Mouse (Mus musculus) testis, postnatal 10 days (tissue): ENCODE results near the gene Tmem206.

ENCODE experiments used
- DNase-seq: peaks from one replicate; pipeline ENCODE4 v3.0.0; 2021; ENCODE audit warnings: low spot score

The Tmem206 gene

DNA sequence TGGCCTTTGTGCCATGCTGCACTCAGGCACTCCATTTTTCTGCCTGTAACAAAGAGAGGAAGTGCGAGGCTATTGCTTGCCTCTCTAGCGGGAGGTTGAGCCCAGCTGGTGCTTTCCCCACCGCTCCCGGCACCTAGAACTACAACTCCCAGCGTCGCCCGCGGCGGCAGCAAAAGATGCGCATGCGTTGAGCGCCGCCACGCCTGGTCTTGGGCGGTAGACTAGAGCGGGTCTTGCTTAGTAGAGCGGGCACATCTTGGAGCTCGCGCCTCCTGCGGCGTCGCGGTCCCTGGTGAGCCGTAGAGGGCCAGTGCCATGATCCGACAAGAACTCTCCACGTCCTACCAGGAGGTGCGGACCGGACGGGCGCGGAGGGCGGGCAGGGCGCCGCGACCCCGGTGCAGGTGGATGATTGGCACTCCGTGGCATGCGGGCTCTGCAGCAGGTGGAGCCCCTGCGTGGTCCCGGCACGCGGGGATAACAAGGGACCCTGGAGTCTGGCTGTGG is at the start of gene Tmem206:
Gene Tmem206, plus strand, starts transcription at position 187 of the 507 bp plus-strand sequence.
- peak; percentile 96 for DNase-seq

DNA sequence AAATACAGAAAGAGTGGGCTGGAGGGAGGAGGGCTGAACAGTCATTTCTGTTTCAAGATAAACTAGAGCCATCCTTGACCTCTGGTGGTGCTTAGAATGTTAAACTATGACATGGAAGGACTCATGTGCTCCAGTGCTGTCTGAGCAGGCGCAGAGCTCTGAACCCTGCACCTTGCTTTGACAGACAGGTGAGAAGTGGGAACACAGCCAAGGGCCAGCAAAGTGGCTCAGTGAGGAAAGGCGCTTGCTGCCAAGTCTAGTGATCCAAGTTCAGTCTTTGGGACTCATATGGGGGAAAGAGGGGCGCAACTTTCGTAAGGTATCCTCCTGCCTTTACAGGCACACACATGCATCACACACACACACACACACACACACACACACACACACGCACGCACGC is 49.5 kb upstream of the Tmem206 start:
- no peak for DNase-seq

DNA sequence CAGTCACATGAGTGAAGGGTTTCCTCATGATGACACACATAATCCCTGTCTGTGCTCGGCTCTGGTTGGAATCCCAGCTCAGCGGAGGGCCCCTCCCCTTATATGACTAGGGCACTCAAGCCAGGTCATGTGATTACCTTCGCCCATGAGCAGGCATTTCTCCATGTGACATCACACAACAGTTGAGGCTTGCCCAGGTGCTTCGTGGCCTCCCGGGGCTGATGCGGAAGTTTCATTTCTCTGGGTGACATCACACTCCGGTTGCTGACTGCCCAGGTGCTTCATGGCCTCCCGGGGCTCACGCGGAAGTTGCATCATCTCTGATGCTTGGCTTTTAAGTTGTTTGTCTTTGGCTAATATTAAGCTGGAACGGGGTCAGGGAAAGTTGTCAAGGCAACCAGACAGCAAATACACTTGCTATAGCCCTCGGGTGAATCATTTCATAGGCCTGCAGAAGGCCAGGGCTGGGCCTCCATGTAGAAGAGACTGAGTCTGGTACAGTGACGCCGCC is 48.1 kb upstream of the Tmem206 start:
- DNase-seq, result no peak

DNA sequence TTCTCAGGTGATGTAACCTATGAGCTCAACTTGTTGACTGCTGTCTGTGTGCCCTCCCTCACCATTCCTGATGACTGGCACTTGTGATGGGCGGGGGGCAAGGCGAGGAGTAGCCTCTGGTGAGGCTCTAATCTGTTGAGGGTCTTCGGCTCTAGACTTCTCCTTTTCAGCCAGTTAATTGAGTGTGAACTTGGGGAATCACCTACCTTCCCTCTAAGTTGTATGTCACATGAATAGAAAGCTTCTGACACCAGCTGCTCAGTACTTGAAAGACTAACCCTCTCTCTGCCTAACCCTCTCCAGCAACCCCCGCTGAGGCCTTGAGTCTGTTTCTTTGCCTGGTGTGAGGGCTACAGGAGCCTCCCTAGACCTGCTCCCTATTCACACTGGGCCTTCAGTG is 47.4 kb upstream of the Tmem206 start:
- no peak for DNase-seq

DNA sequence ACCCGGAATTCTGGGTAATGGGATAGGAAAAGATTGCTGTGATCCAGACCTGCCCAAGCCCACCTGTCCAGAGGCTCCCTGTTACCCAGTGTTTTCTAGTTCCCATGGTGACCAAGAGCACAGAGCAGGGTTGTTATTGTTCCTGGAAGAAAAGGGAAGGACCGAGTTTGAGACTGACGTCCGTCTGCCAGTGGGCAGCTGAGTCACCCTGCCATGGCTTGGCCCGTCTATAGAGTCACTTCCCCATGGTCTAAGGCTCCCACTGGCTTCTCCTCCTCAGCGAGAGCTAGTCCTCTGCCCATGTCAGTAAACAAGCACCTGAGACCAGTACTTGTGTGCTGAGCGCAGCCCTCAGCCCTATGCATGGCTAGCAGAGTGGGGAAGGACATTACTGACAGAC is 44.5 kb upstream of the Tmem206 start:
- no peak for DNase-seq

DNA sequence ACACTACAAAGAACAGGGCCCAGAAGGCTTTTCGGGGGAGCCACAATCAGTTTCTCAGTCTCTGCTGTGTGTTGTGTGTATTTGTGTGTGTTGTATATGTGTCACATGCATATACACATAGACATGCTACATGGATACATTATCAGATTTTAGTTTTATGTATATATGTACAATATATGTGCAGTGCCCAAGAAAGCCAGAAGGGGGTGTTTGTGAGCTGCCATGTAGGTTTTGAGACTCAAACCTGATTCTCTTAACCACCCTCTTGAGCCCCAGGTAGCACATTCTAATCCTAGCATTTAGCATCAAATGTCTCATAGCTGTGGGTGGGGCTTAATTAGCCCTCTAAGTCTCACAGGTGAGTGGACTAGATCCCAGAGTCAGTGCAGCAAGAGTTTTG is 43.4 kb upstream of the Tmem206 start:
- no peak for DNase-seq

DNA sequence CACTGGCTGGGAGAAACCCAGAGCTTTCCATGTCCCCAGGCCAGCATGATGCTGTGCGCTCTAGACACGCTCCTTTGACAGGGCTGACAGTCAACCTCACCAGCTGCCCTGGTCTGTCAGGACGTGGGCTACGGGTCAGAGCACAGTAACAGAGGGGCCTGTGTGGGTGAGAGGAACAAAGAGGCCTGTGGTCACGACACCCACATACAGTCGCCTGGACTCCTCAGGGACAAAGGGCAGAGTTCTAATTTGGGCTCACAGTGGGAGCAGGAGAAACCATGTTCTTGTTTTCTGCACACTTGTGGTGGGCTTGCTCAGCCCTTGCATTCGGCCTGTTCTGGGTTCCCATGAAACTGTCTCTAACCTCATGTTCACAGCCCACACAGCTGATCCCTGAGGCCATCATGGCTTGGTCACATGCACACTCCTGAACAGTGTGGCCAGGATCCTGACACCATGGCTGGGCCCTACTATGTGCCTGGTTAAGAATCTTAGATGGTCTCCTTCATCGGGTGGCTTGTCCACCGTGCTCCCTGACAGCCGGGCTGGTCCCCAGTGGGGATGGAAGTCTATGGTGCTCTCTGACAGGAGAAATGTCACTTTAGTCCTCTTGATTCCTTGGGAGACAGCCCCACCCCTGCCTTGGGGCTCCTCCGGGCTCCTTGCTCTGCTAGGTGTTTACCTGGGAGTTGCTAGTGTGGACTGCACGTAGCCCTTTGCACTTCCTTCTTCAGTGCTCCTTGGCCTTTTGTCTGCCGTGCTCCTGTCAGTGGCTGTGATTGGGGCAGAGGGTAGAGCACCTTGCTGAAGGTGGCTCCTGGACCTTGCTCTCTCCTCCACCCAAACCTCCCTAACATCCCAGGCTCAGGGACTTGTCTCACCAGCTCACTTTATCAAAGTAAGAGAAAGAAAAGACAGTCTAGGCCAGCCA is 42.3 kb upstream of the Tmem206 start:
- DNase-seq, result no peak

DNA sequence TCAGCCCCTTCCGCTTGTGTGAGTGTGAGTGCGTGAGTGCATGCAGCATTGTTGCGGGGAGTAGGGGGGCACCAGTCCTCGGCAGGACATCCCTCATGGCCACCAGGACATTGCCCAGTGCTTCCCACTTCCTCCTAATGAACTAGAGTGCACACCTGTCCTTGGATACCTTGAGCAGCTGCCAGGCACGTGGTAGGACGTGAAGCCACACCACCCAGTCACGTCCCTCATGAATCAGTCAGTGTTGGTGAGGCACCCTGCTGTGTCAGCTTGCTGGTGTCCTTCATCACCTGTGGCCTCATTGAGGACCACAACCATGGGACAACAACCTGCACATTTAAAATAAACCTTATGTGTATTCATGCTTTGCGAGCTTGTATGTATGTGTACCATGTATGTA is 41.2 kb upstream of the Tmem206 start:
- DNase-seq, result no peak

DNA sequence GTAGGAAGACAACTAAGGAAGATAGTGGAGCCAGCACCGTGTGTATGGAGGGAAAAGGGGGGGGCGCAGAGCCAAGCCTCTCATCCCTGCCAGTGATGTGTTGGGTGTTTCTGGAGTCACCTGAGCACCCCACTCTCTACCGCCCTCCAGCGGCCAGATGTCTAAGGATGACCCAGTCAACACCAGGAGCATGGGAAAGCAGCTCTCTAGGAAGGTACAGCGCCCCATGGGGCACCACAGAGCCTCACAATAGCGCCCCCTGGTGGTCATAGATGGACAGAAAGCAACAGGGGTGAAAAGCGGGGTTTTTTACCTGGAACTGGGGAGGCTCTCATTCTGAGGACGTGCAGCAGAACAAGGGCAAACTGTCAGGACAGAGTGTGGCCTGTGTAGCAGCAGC is 37.0 kb upstream of the Tmem206 start:
- peak; percentile 80 for DNase-seq

DNA sequence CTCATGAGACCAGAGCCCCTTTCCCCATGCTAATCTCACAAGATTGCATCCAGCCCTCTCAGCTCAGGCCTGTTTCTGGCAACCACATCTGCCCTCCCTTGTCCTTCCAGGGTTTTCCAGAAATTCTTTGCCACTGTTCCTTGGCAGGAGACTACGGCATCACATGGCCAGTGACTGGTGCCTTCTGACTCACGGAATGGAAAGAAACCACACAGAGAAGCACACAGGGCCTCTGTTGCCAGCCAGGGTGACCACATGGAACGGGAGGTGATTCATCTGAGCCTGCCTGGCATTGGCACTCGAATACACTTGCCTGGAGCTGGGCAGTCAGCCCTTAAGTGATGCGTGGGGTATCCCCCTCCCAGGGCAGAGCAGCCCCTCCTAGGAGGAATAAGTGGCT is 33.4 kb upstream of the Tmem206 start:
- DNase-seq, result no peak

DNA sequence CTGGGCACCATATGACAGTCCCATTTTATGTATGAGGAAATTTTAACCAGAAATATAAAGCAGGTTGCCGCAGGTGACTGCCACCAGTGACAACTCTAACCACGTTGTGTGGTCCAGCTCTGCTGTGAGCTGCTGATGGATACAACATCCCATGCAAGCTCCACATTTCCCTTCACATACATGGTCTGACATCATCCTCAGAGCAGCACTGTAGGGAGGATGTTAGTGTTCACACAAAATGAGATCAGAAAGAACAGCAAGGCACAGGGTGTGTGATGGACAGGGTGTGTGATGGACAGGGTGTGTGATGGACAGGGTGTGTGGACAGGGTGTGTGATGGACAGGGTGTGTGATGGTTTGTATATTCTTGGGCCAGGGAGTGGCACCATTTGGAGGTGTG is 32.7 kb upstream of the Tmem206 start:
- DNase-seq, result no peak

DNA sequence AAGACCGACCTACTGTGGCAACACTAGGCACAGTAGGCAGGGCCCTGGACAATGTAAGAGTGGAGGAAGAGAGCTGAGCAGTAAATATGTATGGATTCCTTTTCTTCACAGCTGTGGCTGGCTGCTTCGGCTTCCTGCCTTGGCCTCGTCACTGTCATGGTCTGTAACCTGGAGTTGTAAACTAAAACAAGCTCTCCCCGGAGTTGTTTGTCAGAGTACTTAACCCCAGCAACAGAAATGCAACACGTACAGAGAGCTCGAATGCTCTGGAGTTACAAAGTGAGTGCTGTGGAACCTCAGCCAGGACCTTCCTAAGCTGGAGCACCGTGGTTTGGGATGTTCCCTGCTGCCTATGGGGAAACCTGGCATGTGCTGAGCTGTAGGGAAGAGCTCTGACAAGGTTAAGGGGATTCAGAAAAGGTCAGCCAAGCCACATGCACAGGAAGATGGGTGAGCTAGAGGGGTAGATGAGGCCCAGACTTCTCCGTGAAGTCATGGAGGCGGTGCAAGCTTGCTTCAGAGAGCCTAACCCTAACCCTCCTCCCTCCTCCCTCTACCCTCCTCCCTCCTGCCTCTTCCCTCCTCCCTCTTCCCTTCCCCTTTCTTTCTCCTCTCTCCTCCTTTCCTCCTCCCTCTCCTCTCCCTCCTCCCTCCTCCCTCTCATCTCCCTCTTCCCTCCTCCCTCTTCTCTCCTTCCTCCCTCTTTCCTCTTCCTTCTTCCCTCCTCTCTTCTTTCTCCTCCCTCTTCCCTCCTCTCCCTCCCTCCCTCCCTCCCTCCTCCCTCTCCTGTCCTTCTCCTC is 31.5 kb upstream of the Tmem206 start:
- no peak for DNase-seq

DNA sequence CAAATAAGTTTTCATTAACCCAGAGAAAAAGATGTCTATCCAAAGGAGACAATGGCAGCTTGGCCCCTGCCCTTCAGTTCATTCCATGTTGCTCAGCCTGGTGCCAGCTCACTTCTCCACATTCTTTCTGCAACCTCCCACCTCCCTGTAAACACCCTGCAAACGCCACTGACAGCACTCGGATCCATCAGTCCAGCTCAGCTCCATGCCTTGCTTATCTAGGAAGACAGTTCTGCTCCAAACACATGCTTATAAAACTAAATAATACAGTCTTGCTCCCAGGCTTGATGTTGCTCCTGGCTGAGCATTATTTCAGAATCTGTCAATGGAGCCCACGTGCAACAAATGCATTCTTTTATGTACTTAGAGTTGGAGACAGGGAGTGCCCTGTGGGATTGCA is 29.9 kb upstream of the Tmem206 start:
- no peak for DNase-seq

DNA sequence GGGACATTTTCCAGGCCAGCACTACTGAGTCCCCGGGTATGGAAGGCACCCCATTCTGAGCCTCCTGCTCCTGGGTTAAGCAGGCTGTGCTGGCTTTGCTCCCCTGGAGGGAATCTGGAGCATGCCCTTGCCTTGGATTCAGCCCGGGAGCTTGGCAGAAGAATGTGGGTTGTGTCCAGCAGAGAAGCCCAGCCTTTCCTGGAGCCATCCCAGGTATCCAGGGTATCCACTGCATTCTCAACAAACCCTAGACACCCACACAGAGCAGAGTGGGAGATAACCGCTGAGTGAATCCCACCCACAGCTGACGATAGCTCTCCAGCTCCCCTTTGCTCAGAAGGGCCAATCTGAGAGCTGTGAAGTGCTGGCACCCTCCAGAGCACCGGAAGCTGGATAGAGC is 29.3 kb upstream of the Tmem206 start:
- DNase-seq, result peak; percentile 80

DNA sequence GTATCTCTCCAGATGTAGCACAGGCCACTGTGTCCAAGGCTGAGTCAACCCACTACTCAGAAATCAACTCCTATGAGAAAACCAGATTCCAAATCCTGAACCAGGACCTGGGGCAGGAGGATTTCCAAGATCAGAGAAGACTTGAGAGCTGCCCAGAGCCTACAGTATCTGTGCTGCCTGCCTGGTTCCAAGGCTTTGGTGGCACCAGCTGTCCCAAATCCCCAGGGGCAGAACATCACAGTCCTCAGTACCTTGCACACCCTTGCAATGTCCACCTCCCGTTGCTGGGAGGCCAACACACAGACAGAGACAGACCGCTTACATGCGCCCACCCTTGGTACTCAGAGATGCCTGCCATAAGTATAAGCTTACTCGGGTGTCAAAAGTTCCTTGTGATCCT is 27.4 kb upstream of the Tmem206 start:
- no peak for DNase-seq

DNA sequence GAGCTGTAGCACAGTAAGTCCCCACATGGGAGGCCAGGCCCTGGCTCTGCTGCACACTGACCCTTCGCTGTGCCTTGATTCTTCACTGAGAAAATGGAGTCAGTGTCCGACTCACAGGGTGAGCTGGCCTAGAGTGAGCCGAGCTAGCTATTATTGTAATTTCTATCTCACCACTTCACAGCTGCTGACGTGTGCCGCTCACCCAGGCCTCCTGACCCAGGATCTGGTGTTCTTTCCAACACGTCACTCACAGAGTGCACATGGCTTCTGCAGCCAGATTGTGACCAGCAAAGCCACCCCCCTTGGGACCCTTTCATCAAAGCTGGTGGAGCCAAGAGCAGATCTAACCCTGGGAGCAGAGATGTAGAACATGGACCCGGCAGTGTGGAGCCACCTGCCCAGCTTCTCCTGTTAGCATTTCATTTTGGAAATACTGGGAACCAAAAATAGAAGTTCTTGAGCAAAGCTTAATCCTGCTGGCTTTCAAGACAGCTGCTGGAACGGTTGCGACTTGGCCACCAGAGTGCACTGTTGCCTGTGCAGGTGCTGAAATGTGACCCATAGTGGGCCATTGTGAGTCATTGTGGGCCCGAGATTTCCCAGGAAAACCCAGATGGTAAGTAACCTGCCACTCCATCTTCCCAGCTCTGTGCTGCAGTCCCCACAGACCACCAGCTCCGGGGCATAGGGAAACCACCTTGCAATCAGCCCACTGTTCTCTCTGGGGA is 26.3 kb upstream of the Tmem206 start:
- DNase-seq, result peak; percentile 76

DNA sequence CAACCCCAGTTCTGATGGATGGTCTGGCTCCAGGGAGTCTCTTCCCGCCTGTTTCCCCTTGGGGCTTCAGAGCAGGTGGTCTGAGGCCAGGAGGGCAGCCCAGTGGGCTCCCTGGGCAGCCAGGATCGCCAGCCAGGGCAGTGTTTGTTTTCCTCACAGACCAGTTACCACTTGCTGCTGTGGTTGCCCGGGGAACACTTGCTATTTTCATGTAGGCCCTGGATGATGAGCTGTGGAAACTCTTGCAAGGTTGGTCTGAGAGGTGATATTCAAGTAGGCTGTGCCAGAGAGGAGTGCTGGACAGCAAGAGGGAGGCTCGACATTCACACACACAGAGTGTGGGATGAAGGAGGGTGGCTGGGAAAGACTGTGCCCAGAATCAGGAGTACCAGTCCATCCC is 23.8 kb upstream of the Tmem206 start:
- no peak for DNase-seq

DNA sequence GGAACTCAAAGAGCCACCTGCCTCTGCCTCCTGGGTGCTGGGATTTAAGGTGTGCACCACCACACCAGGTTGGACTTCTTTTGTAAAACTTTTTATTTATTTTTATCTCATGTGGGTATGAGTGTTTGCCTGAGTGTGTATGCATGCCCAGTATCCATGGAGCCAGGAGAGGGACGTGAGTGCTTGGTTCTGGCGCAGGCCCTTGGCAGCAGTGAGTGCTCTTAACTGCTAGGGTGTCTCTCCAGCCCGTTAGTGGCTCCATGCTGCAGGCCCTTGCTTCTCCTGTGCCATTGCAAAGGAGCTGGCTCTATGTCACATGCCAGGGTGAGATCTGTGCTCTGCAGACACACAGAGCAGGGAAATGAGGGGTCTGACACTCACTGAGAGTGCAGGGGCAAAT is 22.0 kb upstream of the Tmem206 start:
- DNase-seq, result no peak

DNA sequence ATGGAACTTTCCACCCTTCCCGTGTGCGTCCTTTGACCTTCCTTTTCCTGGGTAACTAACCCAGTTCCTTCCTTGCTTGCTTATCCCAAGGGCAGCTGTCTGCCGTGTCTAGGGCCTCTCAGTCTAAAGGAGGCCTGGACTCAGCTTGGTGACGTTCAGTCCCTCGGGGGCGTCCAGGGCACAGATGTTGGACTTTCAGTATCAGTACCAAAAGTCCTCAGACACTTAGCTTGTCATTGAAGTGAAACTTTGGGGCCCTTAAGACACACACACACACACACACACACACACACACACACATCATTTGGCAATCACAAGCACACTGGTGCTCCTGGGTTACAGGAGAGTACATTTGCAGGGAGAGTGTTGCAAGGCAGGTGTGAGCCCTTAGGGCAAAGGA is 21.5 kb upstream of the Tmem206 start:
- DNase-seq, result no peak

DNA sequence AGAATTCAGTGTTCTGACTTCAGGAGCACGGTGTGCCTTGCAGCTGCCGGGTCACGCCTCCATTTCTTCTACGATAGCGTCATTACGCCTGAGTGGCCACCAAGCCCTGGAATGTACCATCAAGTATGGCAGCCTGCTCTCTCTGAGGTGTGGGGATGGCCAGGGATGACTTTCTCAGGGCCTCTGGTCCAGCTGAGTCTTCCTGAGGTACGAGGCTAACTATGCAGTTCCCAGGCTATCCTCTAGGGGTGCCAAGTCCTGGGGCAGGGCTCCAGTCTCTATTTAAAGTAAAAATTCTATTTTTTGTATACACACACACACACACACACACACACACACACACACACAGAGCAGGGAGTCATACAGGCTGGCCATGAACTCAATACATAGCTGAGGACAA is 20.1 kb upstream of the Tmem206 start:
- no peak for DNase-seq

DNA sequence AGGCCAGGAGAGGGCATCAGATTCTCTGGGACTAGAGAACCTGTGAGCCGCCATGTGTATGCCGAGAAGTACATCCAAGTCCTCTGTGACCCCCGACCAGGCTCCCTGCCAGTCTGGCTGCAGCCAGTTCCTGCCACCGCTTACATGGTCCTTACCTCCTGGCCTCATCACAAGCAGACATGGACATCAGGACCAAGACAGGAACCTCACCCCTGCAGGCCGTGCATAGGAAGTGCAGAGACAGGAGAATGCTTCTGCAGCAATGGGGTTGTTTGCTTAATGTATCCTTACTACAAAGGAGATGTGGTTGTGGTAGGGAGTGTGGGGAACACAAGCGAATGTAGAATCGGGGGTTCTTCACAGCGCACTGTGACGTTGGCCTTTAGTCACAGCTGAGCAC is 19.4 kb upstream of the Tmem206 start:
- DNase-seq, result no peak

DNA sequence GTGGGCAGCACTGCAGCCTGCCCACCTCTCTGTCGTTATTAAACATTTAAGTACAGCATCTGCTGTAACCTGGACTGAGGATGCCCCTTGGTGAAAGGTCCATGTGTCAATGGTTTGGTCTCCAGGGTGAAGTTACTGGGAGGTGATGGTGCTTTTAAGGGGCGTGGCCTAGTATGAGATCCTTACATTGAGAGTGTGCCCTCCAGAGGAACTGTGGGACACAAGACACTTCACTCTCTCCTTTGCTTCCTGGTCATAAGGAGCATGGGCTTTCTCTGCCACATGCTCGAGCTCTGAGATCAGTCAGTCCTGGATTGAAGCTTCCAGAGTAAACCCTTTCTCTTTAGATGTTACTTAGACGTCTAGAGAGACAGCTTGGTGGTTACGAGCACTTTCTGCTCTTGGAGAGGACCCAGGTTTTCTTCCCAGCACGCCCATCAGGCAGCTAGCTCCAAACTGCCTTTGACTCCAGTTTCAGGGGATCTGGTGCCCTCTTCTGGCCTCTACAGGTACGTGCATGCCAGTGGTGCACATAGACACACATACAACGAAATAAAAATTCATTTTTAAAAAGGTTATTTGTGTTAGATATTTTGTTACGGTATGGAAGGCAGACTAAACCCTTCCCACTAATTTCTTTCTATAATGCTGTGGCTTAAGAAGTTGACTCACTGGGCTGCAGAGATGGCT is 17.8 kb upstream of the Tmem206 start:
- no peak for DNase-seq
